Mouse (Mus musculus): Measurements from ENCODE around the gene Ccdc171. TPM values are rescaled to one million over a fixed set of nuclear protein-coding genes. Genes with fewer than 3 reads are reported as not detected.
A peak's percentile ranks its signal among the peaks of the same experiment; 100 is the strongest.
"Not testable (repeated sequence)": the region's sequence is repeated elsewhere in the genome, so short reads cannot be mapped to it uniquely, and the experiment has no call there.

Gene Ccdc171
- 3.1 and 3.5 TPM in 2 replicates for polyA plus RNA-seq (2014; fragmentation: Nextera tagmentation; extraction: Ambion mirVana)

DNA sequence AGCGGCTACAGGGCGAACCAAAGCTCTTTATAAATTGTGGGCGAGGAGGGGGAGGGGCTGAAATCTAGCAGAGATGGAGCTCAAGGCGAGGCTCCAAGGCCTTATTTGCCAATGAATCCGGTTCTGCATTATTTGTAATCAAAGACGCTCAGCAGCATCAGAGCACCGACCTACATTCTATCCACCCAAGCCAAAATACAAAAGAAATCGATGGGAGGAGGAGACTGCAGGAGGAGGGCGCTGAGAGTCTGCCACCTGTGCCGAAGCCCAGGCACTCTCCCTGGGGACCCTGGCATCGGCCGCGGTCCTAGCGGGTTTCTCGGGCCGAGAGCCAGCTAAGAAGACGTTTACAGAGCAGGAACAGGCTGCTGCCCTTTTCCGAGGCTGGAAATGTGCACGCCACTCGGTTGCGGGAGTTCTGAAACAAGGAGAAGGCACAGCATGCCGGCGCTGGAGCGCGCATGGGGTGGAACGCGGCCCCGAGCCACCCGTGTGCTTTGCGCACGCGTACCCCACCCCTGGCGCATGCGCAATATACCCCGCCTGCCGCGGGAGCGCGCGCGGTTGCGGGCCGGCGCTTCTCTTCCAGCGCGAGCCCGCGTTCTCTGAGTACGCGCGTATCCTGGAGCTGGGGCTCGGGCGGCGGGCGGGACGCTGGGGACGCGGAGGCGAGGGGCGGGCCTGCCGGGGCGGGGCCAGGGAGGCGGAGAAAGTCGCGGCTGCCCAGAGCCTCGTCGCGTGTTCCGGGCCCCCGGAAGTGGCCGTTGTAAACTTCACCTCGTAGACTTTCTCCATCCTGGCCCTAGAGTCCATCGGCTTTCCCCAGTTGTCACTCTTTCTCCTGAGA lies at the start of gene Ccdc171:
Gene Ccdc171, plus strand, starts transcription at position 703 of the 847 bp plus-strand sequence.
- TF ChIP-seq CTCF (IDR thresholded peaks at IDR 0.05; ENCODE audit: low read depth): no peak

DNA sequence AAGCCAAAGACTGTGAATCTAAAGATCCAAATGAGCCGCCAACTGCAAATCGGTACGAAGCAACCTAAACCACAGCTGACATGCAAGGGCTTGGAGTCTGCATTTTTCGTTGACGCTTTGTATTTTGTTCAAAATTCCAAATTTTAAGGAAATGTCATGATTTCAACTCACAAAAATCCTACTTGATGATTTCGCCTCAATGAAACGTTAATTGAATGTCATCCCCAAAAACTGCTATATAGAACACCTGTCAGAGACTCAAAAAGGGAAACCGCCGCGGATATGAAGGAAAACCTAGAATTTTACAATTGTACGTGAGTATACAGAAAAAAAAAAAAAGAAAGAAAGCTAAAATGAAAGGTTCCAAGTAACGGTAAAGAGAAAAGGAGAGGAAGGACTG lies 40.1 kb upstream of the Ccdc171 start:
- H3K27ac ChIP-seq (ENCODE audit: low read depth): peak overlapping the region; percentile 97; the same call in 1 of the 2 replicates
- no peak for DNase-seq
- H3K4me1 ChIP-seq (ENCODE audit: insufficient read depth): no peaks in the 10 kb centered on the region
- peak overlapping the region; percentile 76 for H3K4me2 ChIP-seq
- WGBS: 22% methylated on average over 12 of the region's 12 CpGs
- H3K9me3 ChIP-seq (ENCODE audit: low read depth, low read length): no peaks in the 10 kb centered on the region
- peak overlapping the region; percentile 87 for H3K4me3 ChIP-seq (ENCODE audit: low read depth, low read length)
- ATAC-seq (ENCODE audit: insufficient read depth): no peak
- no peaks in the 10 kb centered on the region for H3K27me3 ChIP-seq (ENCODE audit: insufficient read depth, low read length)
- TF ChIP-seq CTCF (IDR thresholded peaks at IDR 0.05; ENCODE audit: low read depth): no peak
- peaks cover 38% of the 10 kb centered on the region for H3K36me3 ChIP-seq (ENCODE audit: insufficient read depth)
- peak overlapping the region; percentile 91 for H3K9ac ChIP-seq

More for the DNA sequence above, at the start of gene Ccdc171:
- H3K27ac ChIP-seq (ENCODE audit: low read depth): peak within 1 kb of the TSS; percentile 96
- H3K36me3 ChIP-seq (ENCODE audit: insufficient read depth): no peaks in the 10 kb centered on the region
- H3K9me3 ChIP-seq (ENCODE audit: low read depth, low read length): no peaks in the 10 kb centered on the region
- WGBS: under 1% methylated on average over 65 of the region's 73 CpGs
- DNase-seq: peak; percentile 98
- H3K4me2 ChIP-seq: peak within 1 kb of the TSS; percentile 94
- no peaks in the 10 kb centered on the region for H3K27me3 ChIP-seq (ENCODE audit: insufficient read depth, low read length)
- H3K9ac ChIP-seq: peak within 1 kb of the TSS; percentile 77
- H3K4me3 ChIP-seq (ENCODE audit: low read depth, low read length): peak within 1 kb of the TSS; percentile 78
- peak; percentile 96 for ATAC-seq (ENCODE audit: insufficient read depth)
- no peaks in the 10 kb centered on the region for H3K4me1 ChIP-seq (ENCODE audit: insufficient read depth)

DNA sequence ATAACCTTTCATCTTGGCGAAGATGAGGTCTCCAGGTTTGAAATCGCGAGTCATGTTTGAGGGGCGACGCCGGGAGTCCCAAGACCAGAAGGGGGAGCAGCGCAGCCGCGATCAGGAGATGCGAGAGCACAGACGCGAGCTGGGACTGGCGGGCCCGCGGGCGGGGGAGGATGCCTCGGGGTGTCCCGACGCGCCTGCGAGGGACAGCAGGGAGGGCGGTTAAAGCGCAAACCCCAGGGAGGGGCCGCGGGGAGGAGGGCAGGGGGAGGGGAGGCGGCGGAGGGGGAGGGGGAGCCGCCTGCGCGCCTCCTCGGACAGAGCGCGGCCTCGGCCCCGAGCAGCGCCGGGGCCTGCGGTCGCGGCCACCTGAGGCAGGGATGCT lies 39.6 kb upstream of the Ccdc171 start:
- DNase-seq (peak; percentile 93), ATAC-seq (ENCODE audit: insufficient read depth) (peak; percentile 89)
- H3K4me2 ChIP-seq: peak overlapping the region; percentile 76
- peak overlapping the region; percentile 91 for H3K9ac ChIP-seq
- peaks cover 35% of the 10 kb centered on the region for H3K36me3 ChIP-seq (ENCODE audit: insufficient read depth)
- peak; percentile 80 for TF ChIP-seq CTCF (IDR thresholded peaks at IDR 0.05; ENCODE audit: low read depth)
- peak overlapping the region; percentile 97 for H3K27ac ChIP-seq (ENCODE audit: low read depth)
- no peaks in the 10 kb centered on the region for H3K4me1 ChIP-seq (ENCODE audit: insufficient read depth)
- H3K9me3 ChIP-seq (ENCODE audit: low read depth, low read length): no peaks in the 10 kb centered on the region
- WGBS: 1% methylated on average over 38 of the region's 40 CpGs
- H3K4me3 ChIP-seq (ENCODE audit: low read depth, low read length): peak overlapping the region; percentile 87
- H3K27me3 ChIP-seq (ENCODE audit: insufficient read depth, low read length): no peaks in the 10 kb centered on the region

DNA sequence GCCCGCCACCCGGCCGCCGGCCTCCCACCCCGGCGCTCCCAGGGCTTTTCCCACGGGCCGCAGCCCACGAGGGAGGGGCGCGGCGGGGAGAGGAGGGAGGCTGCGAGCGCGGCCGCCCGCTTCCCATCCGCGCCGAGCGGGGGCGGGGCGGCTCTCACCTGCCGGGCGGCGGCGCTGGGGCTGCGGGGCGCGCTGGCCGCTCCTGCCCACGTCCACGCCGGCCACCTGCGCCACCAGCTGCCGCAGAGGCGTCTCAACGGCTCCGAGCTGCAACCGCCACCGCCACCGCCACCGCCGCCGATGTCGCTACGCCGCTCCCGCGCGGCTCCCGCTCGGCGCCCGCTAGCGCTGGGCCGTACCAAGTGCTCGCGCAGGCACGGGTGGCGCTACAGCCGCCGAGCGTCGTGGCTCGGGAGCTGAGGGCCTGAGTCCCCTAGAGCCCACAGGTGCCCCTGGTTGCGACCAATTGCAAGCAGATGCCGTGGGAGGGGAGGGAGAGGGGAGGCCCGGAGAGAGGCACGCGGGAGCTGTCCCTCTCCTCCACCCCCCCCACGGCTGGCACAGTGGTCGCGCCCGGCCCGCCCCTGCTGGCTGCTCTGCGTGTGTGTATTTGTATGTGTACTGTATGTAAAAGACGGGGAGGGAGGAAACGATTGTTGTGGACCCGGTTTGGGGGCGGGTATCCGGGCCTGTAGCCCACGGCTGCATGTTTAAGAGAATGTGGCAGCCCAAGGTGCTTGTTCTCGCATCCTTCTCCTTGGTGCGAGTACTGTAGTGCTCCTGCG lies 39.0 kb upstream of the Ccdc171 start, which contains the start of gene Psip1:
Gene Psip1, minus strand, starts transcription at position 343 of the 785 bp plus-strand sequence.
- Histone ChIP-seq H3K4me1 (ENCODE audit: insufficient read depth) (no peaks in the 10 kb centered on the region), H3K9ac (peak within 1 kb of the TSS; percentile 91), H3K36me3 (ENCODE audit: insufficient read depth) (peaks cover 29% of the 10 kb centered on the region), H3K9me3 (ENCODE audit: low read depth, low read length) (no peaks in the 10 kb centered on the region), H3K27ac (ENCODE audit: low read depth) (peak within 1 kb of the TSS; percentile 97), H3K27me3 (ENCODE audit: insufficient read depth, low read length) (no peaks in the 10 kb centered on the region), H3K4me2 (peak within 1 kb of the TSS; percentile 76), H3K4me3 (ENCODE audit: low read depth, low read length) (peak within 1 kb of the TSS; percentile 87)
- ATAC-seq (ENCODE audit: insufficient read depth) (peak; percentile 93), DNase-seq (peak; percentile 90)
- peak; percentile 67 for TF ChIP-seq CTCF (IDR thresholded peaks at IDR 0.05; ENCODE audit: low read depth)
- WGBS: under 1% methylated on average over 60 of the region's 86 CpGs

DNA sequence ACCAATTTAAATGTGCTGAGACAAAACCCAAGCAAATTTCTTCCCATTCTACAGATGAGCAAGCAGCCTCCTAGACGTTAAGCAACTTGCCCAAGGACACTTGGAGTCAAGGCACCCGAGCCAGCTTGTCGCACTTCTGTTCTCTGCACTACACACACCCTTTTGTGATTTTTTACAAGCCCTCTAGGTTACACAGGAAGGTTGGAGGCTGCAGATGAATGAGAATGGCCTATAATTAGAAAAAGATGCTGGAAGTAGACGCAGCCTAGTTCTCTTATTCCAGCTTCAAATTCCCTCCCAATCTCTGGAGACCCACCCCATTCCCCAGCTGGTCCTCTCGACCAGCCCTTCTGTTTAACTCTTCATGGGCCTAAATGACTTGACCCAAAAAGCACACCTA lies 36.2 kb upstream of the Ccdc171 start:
- Histone ChIP-seq H3K4me1 (ENCODE audit: insufficient read depth) (no peaks in the 10 kb centered on the region), H3K36me3 (ENCODE audit: insufficient read depth) (peaks cover 6% of the 10 kb centered on the region), H3K27me3 (ENCODE audit: insufficient read depth, low read length) (no peaks in the 10 kb centered on the region), H3K4me3 (ENCODE audit: low read depth, low read length) (no peak overlapping the region), H3K4me2 (no peak overlapping the region), H3K27ac (ENCODE audit: low read depth) (no peak overlapping the region), H3K9me3 (ENCODE audit: low read depth, low read length) (no peaks in the 10 kb centered on the region), H3K9ac (no peak overlapping the region)
- WGBS: 26% methylated on average over 5 of the region's 5 CpGs
- TF ChIP-seq CTCF (IDR thresholded peaks at IDR 0.05; ENCODE audit: low read depth): no peak
- ATAC-seq (ENCODE audit: insufficient read depth) (no peak), DNase-seq (no peak)

DNA sequence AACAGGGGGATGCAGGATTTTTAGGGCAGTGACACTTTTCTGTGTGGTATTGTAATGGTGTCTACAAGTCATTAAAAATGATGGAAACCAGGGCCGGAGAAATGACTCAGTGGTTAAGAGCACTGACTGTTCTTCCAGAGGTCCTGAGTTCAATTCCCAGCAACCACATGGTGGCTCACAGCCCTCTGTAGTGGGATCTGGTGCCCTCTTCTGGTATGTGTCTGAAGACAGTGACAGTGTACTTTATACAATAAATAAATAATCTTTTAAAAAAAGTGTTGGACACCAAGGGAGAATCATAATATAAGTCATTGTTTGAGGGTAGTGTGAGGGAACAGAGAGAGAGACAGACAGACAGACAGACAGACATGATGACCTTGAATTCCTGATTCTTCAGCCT lies 32.2 kb upstream of the Ccdc171 start:
- 83% methylated on average over 1 of the region's 1 CpGs for WGBS
- ATAC-seq (ENCODE audit: insufficient read depth) (no peak), DNase-seq (no peak)
- 0 out of 2 replicates have a peak, but pooled peaks have one; percentile 3 for TF ChIP-seq CTCF (IDR thresholded peaks at IDR 0.05; ENCODE audit: low read depth)
- no peaks in the 10 kb centered on the region for H3K9me3 ChIP-seq (ENCODE audit: low read depth, low read length)
- no peak overlapping the region for H3K9ac ChIP-seq
- no peaks in the 10 kb centered on the region for H3K4me1 ChIP-seq (ENCODE audit: insufficient read depth)
- no peak overlapping the region for H3K4me2 ChIP-seq
- no peak overlapping the region for H3K4me3 ChIP-seq (ENCODE audit: low read depth, low read length)
- no peak overlapping the region for H3K27ac ChIP-seq (ENCODE audit: low read depth)
- no peaks in the 10 kb centered on the region for H3K27me3 ChIP-seq (ENCODE audit: insufficient read depth, low read length)
- no peaks in the 10 kb centered on the region for H3K36me3 ChIP-seq (ENCODE audit: insufficient read depth)

DNA sequence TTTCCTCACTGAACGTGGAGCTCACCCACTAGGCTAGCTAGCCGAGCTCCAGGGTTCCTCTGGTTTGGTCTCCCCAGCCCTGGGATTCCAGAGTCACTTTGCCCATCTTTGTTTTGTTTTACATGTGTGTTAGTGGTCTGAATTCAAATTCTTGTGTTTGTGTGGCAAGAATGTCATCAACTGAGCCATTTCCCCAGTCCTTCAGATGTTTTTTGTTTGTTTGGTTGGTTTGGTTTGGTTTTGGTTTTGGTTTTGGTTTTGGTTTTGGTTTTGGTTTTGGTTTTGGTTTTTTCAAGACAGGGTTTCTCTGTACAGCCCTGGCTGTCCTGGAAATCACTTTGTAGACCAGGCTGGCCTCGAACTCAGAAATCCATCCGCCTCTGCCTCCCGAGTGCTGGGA lies 28.3 kb upstream of the Ccdc171 start:
- H3K4me2 ChIP-seq; H3K4me1 ChIP-seq (ENCODE audit: insufficient read depth); H3K4me3 ChIP-seq (ENCODE audit: low read depth, low read length); H3K36me3 ChIP-seq (ENCODE audit: insufficient read depth); DNase-seq; H3K9me3 ChIP-seq (ENCODE audit: low read depth, low read length); ATAC-seq (ENCODE audit: insufficient read depth); H3K27ac ChIP-seq (ENCODE audit: low read depth); H3K27me3 ChIP-seq (ENCODE audit: insufficient read depth, low read length); H3K9ac ChIP-seq: not testable (repeated sequence)
- WGBS: 86% methylated on average over 5 of the region's 5 CpGs
